Mouse (Mus musculus) intestine, embryonic 15.5 days (tissue): ENCODE measurements around the gene Cacna1f. TPM values are rescaled to one million over a fixed set of nuclear protein-coding genes. Genes with fewer than 3 reads are reported as not detected.

ENCODE experiments used
- ATAC-seq: fragments of 200-750 bp; cut with Nextera tagmentation; 2 replicates; pipeline ENCODE4 v1.8.0; 2017; ENCODE audit warnings: moderate TSS enrichment, moderate library complexity
- H3K27ac ChIP-seq: fragments of 300-500 bp; sonication (generic); 2 replicates; pipeline ENCODE4 v1.5.1; 2015; ENCODE audit warnings: mild to moderate bottlenecking, inconsistent platforms
- H3K27me3 ChIP-seq: fragments of 300-500 bp; sonication (generic); replicated peaks from 2 replicates; pipeline ENCODE4 v1.6.1; 2015; ENCODE audit warnings: inconsistent platforms
- H3K36me3 ChIP-seq: fragments of 300-500 bp; sonication (generic); 2 replicates; pipeline ENCODE4 v1.6.1; 2015; ENCODE audit warnings: inconsistent platforms
- H3K4me1 ChIP-seq: fragments of 300-500 bp; sonication (generic); replicated peaks from 2 replicates; pipeline ENCODE4 v1.6.1; 2015; ENCODE audit warnings: inconsistent platforms
- H3K4me2 ChIP-seq: fragments of 300-500 bp; sonication (generic); replicated peaks from 2 replicates; pipeline ENCODE4 v1.6.1; 2015; ENCODE audit warnings: mild to moderate bottlenecking, inconsistent platforms
- H3K4me3 ChIP-seq: fragments of 300-500 bp; sonication (generic); replicated peaks from 2 replicates; pipeline ENCODE4 v1.5.1; 2015; ENCODE audit warnings: inconsistent platforms
- H3K9ac ChIP-seq: fragments of 300-500 bp; sonication (generic); 2 replicates; pipeline ENCODE4 v1.6.1; 2015; ENCODE audit warnings: inconsistent platforms
- H3K9me3 ChIP-seq: fragments of 300-500 bp; sonication (generic); 2 replicates; pipeline ENCODE4 v1.6.1; 2016; ENCODE audit warnings: inconsistent platforms
- WGBS: fragments of 180-500 bp; shearing (Covaris S2); methylation state at CpG from one replicate; pipeline ENCODE4 v1.1.7; 2015; 5-methylcytosine and 5-hydroxymethylcytosine counted together
- polyA plus RNA-seq: library from polyadenylated mRNA; unstranded; fragments of >200 nt; fragmentation: Nextera tagmentation; extraction: Ambion mirVana; gene quantifications from 2 replicates; pipeline ENCODE4 v1.2.1, GENCODE M21; 2015

The Cacna1f gene
- polyA plus RNA-seq, 1 experiment from 2014 or later, result not detected

- Histone ChIP-seq H3K4me2 (no peak overlapping the region), H3K9me3 (no peaks in the 10 kb centered on the region), H3K4me3 (no peak overlapping the region), H3K27me3 (0 out of 2 replicates have a peak, but pooled peaks cover 2% of the 10 kb centered on the region), H3K9ac (no peak overlapping the region), H3K27ac (no peak overlapping the region), H3K36me3 (no peaks in the 10 kb centered on the region), H3K4me1 (no peaks in the 10 kb centered on the region)
- ATAC-seq, result no peak
- 26% methylated on average over 13 of the region's 13 CpGs for WGBS
Measured at GRCm38 (mm10) chrX:7639536-7640325, 32.8 kb downstream of the Cacna1f start.

- Histone ChIP-seq H3K27me3 (0 out of 2 replicates have a peak, but pooled peaks cover 2% of the 10 kb centered on the region), H3K4me1 (no peaks in the 10 kb centered on the region), H3K27ac (no peak overlapping the region), H3K9ac (no peak overlapping the region), H3K4me2 (no peak overlapping the region), H3K9me3 (no peaks in the 10 kb centered on the region), H3K4me3 (no peak overlapping the region), H3K36me3 (no peaks in the 10 kb centered on the region)
- ATAC-seq, result no peak
- 37% methylated on average over 12 of the region's 12 CpGs for WGBS
Measured at GRCm38 (mm10) chrX:7640785-7641184, 33.9 kb downstream of the Cacna1f start.

- H3K27me3 ChIP-seq, result 0 out of 2 replicates have a peak, but pooled peaks cover 2% of the 10 kb centered on the region
- WGBS, result 12% methylated on average over 5 of the region's 5 CpGs
Measured at GRCm38 (mm10) chrX:7645349-7645748, 38.5 kb downstream of the Cacna1f start.

GRCm38 (mm10) chrX:7648671-7649304, 41.9 kb downstream of the Cacna1f start:
- Histone ChIP-seq H3K27ac (peak overlapping the region; percentile 77; the same call in 1 of the 2 replicates), H3K4me1 (no peaks in the 10 kb centered on the region), H3K9me3 (no peaks in the 10 kb centered on the region), H3K4me3 (peak overlapping the region; percentile 49), H3K36me3 (no peaks in the 10 kb centered on the region), H3K9ac (peak overlapping the region; percentile 61), H3K4me2 (peak overlapping the region; percentile 70), H3K27me3 (no peaks in the 10 kb centered on the region)
- 25% methylated on average over 25 of the region's 25 CpGs for WGBS
- ATAC-seq, result peak; percentile 98

More at GRCm38 (mm10) chrX:7645349-7645748, 38.5 kb downstream of the Cacna1f start:
- no peaks in the 10 kb centered on the region for H3K36me3 ChIP-seq
- no peak overlapping the region for H3K9ac ChIP-seq
- H3K4me3 ChIP-seq, result no peak overlapping the region
- H3K9me3 ChIP-seq, result no peaks in the 10 kb centered on the region
- H3K4me2 ChIP-seq, result no peak overlapping the region
- no peak overlapping the region for H3K27ac ChIP-seq
- ATAC-seq, result no peak
- no peaks in the 10 kb centered on the region for H3K4me1 ChIP-seq

- Histone ChIP-seq H3K27me3 (no peaks in the 10 kb centered on the region), H3K36me3 (no peaks in the 10 kb centered on the region), H3K4me2 (peak within 1 kb of the TSS; percentile 59), H3K4me3 (peak within 1 kb of the TSS; percentile 52), H3K4me1 (no peaks in the 10 kb centered on the region), H3K27ac (peak within 1 kb of the TSS; percentile 66), H3K9me3 (no peaks in the 10 kb centered on the region), H3K9ac (peak within 1 kb of the TSS; percentile 62)
- ATAC-seq, result peak; percentile 64
- 12% methylated on average over 26 of the region's 26 CpGs for WGBS
Measured at GRCm38 (mm10) chrX:7657221-7657639, 50.3 kb downstream of the Cacna1f start, which contains the start of gene Prickle3. TSS of gene Prickle3 (plus strand) at chrX:7657260.

- H3K9me3 ChIP-seq, result no peaks in the 10 kb centered on the region
- H3K4me1 ChIP-seq, result no peaks in the 10 kb centered on the region
- WGBS, result 19% methylated on average over 15 of the region's 15 CpGs
- peak overlapping the region; percentile 52 for H3K4me3 ChIP-seq
- peak overlapping the region; percentile 28; the same call in 1 of the 2 replicates for H3K9ac ChIP-seq
- peak overlapping the region; percentile 59 for H3K4me2 ChIP-seq
- ATAC-seq, result peak; percentile 89
- H3K27me3 ChIP-seq, result no peaks in the 10 kb centered on the region
- H3K36me3 ChIP-seq, result no peaks in the 10 kb centered on the region
- peak overlapping the region; percentile 66 for H3K27ac ChIP-seq
Measured at GRCm38 (mm10) chrX:7658031-7658784, 51.3 kb downstream of the Cacna1f start.

- WGBS, result 37% methylated on average over 11 of the region's 11 CpGs
- Histone ChIP-seq H3K27ac (peak overlapping the region; percentile 66), H3K9ac (no peak overlapping the region; the same call in 1 of the 2 replicates), H3K27me3 (no peaks in the 10 kb centered on the region), H3K4me2 (peak overlapping the region; percentile 59), H3K4me1 (no peaks in the 10 kb centered on the region), H3K9me3 (no peaks in the 10 kb centered on the region), H3K36me3 (no peaks in the 10 kb centered on the region), H3K4me3 (peak overlapping the region; percentile 52; the same call in 1 of the 2 replicates)
- peak; percentile 68 for ATAC-seq
Measured at GRCm38 (mm10) chrX:7658785-7659589, 52.1 kb downstream of the Cacna1f start.

- H3K27me3 ChIP-seq, result no peaks in the 10 kb centered on the region
- no peak overlapping the region for H3K27ac ChIP-seq
- H3K36me3 ChIP-seq, result no peaks in the 10 kb centered on the region
- H3K4me2 ChIP-seq, result no peak overlapping the region
- H3K4me1 ChIP-seq, result no peaks in the 10 kb centered on the region
- no peak overlapping the region for H3K4me3 ChIP-seq
- ATAC-seq, result no peak
- no peak overlapping the region for H3K9ac ChIP-seq
- no peaks in the 10 kb centered on the region for H3K9me3 ChIP-seq
- WGBS, result 85% methylated on average over 4 of the region's 4 CpGs
Measured at GRCm38 (mm10) chrX:7661086-7661485, 54.2 kb downstream of the Cacna1f start.

- Histone ChIP-seq H3K36me3 (no peaks in the 10 kb centered on the region), H3K4me3 (no peak overlapping the region), H3K27ac (no peak overlapping the region), H3K9me3 (no peaks in the 10 kb centered on the region), H3K9ac (no peak overlapping the region), H3K4me1 (no peaks in the 10 kb centered on the region), H3K4me2 (no peak overlapping the region), H3K27me3 (no peaks in the 10 kb centered on the region)
- no peak for ATAC-seq
- WGBS, result 87% methylated on average over 3 of the region's 3 CpGs
Measured at GRCm38 (mm10) chrX:7662936-7663335, 56.1 kb downstream of the Cacna1f start.

GRCm38 (mm10) chrX:7664791-7665190, 57.9 kb downstream of the Cacna1f start:
- ATAC-seq, result no peak
- Histone ChIP-seq H3K27me3 (no peaks in the 10 kb centered on the region), H3K4me1 (no peaks in the 10 kb centered on the region)

GRCm38 (mm10) chrX:7665739-7666502, 59.0 kb downstream of the Cacna1f start:
- H3K4me2 ChIP-seq, result no peak overlapping the region
- no peak overlapping the region for H3K4me3 ChIP-seq
- WGBS, result 68% methylated on average over 21 of the region's 21 CpGs
- no peaks in the 10 kb centered on the region for H3K36me3 ChIP-seq
- no peak overlapping the region for H3K27ac ChIP-seq
- no peak overlapping the region for H3K9ac ChIP-seq
- H3K4me1 ChIP-seq, result no peaks in the 10 kb centered on the region
- no peaks in the 10 kb centered on the region for H3K27me3 ChIP-seq
- no peaks in the 10 kb centered on the region for H3K9me3 ChIP-seq
- ATAC-seq, result no peak

More at GRCm38 (mm10) chrX:7664791-7665190, 57.9 kb downstream of the Cacna1f start:
- Histone ChIP-seq H3K4me3 (no peak overlapping the region), H3K27ac (no peak overlapping the region), H3K4me2 (no peak overlapping the region), H3K9me3 (no peaks in the 10 kb centered on the region), H3K36me3 (no peaks in the 10 kb centered on the region), H3K9ac (no peak overlapping the region)
- WGBS, result 88% methylated on average over 11 of the region's 11 CpGs
